Mouse (Mus musculus) left cerebral cortex, adult 9 months (tissue): ENCODE data around the gene Gm21961.
"Not testable (repeated sequence)": the region's sequence is repeated elsewhere in the genome, so short reads cannot be mapped to it uniquely, and the experiment has no call there.

Experiments used
- DNase-seq, 2 experiments: peaks; one replicate each; pipeline ENCODE4 v3.0.0; 2022; ENCODE audit warnings: low spot score in 2 of 2

Gm21961 gene

GRCm38 (mm10) chr15:65014804-65015203 is at the start of gene Gm21961:
Gene Gm21961, minus strand, starts transcription at chr15:65014904.
- DNase-seq: no peak

DNA sequence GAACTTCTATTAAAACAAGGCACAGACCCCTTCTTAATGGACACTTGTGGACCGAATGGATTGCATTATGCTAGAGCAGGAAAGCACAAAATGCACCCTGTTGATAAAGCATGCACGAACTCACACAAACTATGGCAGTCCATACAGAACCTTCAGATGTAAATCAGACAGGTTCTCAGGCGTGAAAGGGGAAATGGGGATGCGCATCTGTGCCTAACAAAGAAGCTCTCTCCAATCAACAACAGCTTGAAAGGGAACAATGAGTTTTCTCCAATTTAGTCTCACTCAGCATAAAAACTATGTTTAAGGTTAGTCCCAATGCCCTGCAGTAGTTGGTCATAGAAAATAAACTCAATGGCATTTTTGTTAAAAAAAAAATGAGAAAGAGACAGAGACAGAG is 27.3 kb upstream of the Gm21961 start:
- no peak for DNase-seq

GRCm38 (mm10) chr15:65039216-65039615 is 24.5 kb upstream of the Gm21961 start:
- not testable (repeated sequence) for DNase-seq

DNA sequence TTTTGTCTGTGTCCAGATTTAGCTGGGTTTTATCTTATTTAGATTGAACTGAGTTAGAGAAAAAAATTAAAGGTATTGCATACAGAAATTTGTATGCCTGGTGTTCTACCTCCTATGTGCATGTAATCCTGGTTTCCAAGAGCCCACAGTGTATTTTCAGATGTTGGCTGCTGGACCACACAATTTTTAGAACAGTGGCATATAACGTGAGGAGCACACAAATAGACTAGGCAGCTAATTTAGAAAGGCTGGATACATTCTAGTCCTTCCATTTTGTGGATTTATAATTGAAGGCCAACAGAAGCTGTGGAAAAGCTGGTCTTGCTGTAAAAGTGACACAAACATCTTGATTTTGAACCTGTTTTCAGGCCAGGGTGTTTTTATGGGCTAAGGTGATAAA is 3.3 kb upstream of the Gm21961 start:
- no peak for DNase-seq

DNA sequence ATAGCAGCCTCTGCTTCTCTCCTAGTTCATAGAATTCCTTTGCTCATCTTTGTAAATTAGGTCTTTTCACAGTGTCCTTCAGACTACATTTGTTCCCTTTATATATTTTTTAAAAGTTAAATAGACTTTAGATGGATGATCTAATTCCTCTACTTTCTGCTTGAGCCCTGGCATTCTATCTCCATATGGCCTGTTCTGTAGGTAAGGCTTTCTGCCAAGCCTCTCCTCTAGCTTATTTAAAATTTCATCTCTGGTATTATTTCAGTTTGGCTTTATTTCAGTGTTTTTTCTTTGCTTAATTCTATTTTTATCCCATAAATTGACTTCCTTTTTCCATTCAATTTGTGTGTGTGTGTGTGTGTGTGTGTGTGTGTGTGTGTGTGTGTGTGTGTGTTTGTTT is 8.5 kb downstream of the Gm21961 start:
- DNase-seq: peak in 1 of 2 experiments; percentile 16

GRCm38 (mm10) chr15:64994498-64994897 is 20.2 kb downstream of the Gm21961 start:
- DNase-seq: no peak

DNA sequence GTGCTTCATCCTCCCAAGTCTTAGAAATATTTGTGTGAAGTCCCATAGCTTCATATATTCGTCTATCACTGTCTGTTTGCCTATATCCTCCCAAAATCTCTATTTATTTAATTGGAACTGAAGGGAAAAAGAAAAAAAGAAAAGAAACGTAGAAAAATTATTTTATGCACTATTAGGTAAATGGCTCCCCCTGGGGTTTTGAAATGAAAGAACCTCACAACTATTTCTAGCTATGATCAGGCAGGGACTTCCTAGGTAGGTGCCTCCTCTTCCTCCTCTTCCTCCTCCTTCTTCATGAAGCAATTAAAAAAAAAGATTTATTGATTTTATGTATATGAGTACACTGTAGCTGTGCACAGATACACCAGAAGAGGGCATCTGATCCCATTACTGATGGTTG is 34.7 kb downstream of the Gm21961 start:
- no peak for DNase-seq

GRCm38 (mm10) chr15:64976044-64976805 is 38.5 kb downstream of the Gm21961 start:
- peak in 1 of 2 experiments; percentile 42 for DNase-seq
